In the genomic region with DNA sequence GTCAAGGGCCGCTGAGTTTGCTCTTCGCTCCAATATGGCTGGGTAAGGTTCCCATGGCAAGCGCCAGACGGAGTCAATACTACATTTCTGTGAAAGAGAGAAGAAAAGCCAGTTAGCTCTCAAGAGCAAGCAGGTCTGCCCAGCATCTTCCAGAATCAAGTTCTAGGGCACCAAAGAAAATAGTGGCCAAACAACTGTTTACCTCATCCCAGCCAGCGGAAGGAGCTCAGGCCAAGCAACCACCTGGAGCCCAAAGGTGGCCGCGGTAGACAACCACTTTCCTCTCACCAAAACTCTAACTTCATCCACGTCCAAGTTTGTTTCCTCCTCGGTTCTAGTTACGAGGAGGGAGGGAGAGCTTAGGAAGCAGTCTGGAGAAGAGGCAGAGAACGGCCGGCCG, we compare ENCODE assay signal across 8 mouse cellular contexts. TPM values are rescaled to one million over a fixed set of nuclear protein-coding genes. Genes with fewer than 3 reads are reported as not detected.
DNase-seq lines count a peak whose midpoint lies in the region; ATAC-seq and TF ChIP-seq lines count a peak whose summit lies in the region.

No protein-coding gene starts in this region.

- intact Hi-C loops in heart, postnatal 10 days (cut with DNase I) = no loop called here

- peak overlapping the region; percentile 59 for H3K4me3 ChIP-seq in heart, postnatal 0 days (ENCODE audit: low read depth, low read length)
- H3K4me3 ChIP-seq in embryonic facial prominence, embryonic 12.5 days = peak overlapping the region; percentile 49
- peak overlapping the region; percentile 73 for H3K4me3 ChIP-seq in hindbrain, embryonic 14.5 days (replicated peaks; ENCODE audit: low read length)
- H3K4me3 ChIP-seq in midbrain, embryonic 12.5 days = peak overlapping the region; percentile 61

- peaks cover 47% of the 10 kb centered on the region for H3K27me3 ChIP-seq in heart, postnatal 0 days (ENCODE audit: control insufficient read depth, insufficient read depth, low read length)
- peaks cover 70% of the 10 kb centered on the region for H3K27me3 ChIP-seq in embryonic facial prominence, embryonic 12.5 days
- H3K27me3 ChIP-seq in hindbrain, embryonic 14.5 days (ENCODE audit: control insufficient read depth, insufficient read depth, low read length) = peaks cover 21% of the 10 kb centered on the region
- peaks cover 64% of the 10 kb centered on the region for H3K27me3 ChIP-seq in midbrain, embryonic 12.5 days

- no peak for DNase-seq in heart, postnatal 0 days (ENCODE audit: low spot score)
- no peak for DNase-seq in heart, postnatal 10 days
- DNase-seq in hindbrain, embryonic 14.5 days (ENCODE audit: low spot score) = no peak
- DNase-seq in frontal cortex, postnatal 14 days (ENCODE audit: low spot score in 2 of 2) = no peak
- no peak for DNase-seq in Muller cell, postnatal 12 days (ENCODE audit: inconsistent ontology term)

- TF ChIP-seq CTCF in heart, postnatal 0 days (IDR thresholded peaks at IDR 0.05; ENCODE audit: low read depth) = no peak

- no peaks in the 10 kb centered on the region for H3K9me3 ChIP-seq in heart, postnatal 0 days (replicated peaks; ENCODE audit: control insufficient read depth, low read length)
- H3K9me3 ChIP-seq in embryonic facial prominence, embryonic 12.5 days = no peaks in the 10 kb centered on the region
- no peaks in the 10 kb centered on the region for H3K9me3 ChIP-seq in hindbrain, embryonic 14.5 days (ENCODE audit: control insufficient read depth, low read length)
- no peaks in the 10 kb centered on the region for H3K9me3 ChIP-seq in midbrain, embryonic 12.5 days

- H3K36me3 ChIP-seq in heart, postnatal 0 days (replicated peaks; ENCODE audit: control insufficient read depth, insufficient read depth, low read length) = no peaks in the 10 kb centered on the region
- H3K36me3 ChIP-seq in embryonic facial prominence, embryonic 12.5 days = no peaks in the 10 kb centered on the region
- H3K36me3 ChIP-seq in hindbrain, embryonic 14.5 days (replicated peaks; ENCODE audit: control insufficient read depth, insufficient read depth) = no peaks in the 10 kb centered on the region
- no peaks in the 10 kb centered on the region for H3K36me3 ChIP-seq in midbrain, embryonic 12.5 days

- no peak overlapping the region for H3K9ac ChIP-seq in heart, postnatal 0 days (replicated peaks; ENCODE audit: low read depth, low read length)
- H3K9ac ChIP-seq in embryonic facial prominence, embryonic 12.5 days = no peak overlapping the region
- H3K9ac ChIP-seq in hindbrain, embryonic 14.5 days = peak overlapping the region; percentile 85
- H3K9ac ChIP-seq in midbrain, embryonic 12.5 days (replicated peaks) = peak overlapping the region; percentile 60

- peaks cover 19% of the 10 kb centered on the region; the same call in 1 of the 2 replicates for H3K4me1 ChIP-seq in heart, postnatal 0 days (ENCODE audit: control insufficient read depth, insufficient read depth)
- H3K4me1 ChIP-seq in embryonic facial prominence, embryonic 12.5 days = peaks cover 27% of the 10 kb centered on the region
- H3K4me1 ChIP-seq in hindbrain, embryonic 14.5 days (replicated peaks; ENCODE audit: control insufficient read depth, insufficient read depth, low read length) = peaks cover 22% of the 10 kb centered on the region; the same call in 1 of the 2 replicates
- H3K4me1 ChIP-seq in midbrain, embryonic 12.5 days = peaks cover 32% of the 10 kb centered on the region

- WGBS in heart, postnatal 0 days = 20% methylated on average over 13 of the region's 13 CpGs
- 14% methylated on average over 13 of the region's 13 CpGs for WGBS in embryonic facial prominence, embryonic 12.5 days
- WGBS in hindbrain, embryonic 14.5 days = 16% methylated on average over 13 of the region's 13 CpGs
- 14% methylated on average over 13 of the region's 13 CpGs for WGBS in midbrain, embryonic 12.5 days

- no peak for ATAC-seq in heart, postnatal 0 days (ENCODE audit: insufficient read depth, low read depth)
- no peak for ATAC-seq in embryonic facial prominence, embryonic 12.5 days (ENCODE audit: insufficient number of reproducible peaks, insufficient read depth, low FRiP score, low TSS enrichment)
- ATAC-seq in hindbrain, embryonic 14.5 days (ENCODE audit: low FRiP score) = no peak
- ATAC-seq in midbrain, embryonic 12.5 days (ENCODE audit: low FRiP score, low read depth) = no peak
- ATAC-seq in CD4-positive, CD25-positive, alpha-beta regulatory T cell, adult 4 months = no peak

- TF ChIP-seq EP300 in heart, postnatal 0 days (IDR thresholded peaks at IDR 0.05; ENCODE audit: low read depth) = no peak

- peak overlapping the region; percentile 86 for H3K4me2 ChIP-seq in heart, postnatal 0 days (ENCODE audit: low read depth, low read length)
- peak overlapping the region; percentile 96 for H3K4me2 ChIP-seq in embryonic facial prominence, embryonic 12.5 days (replicated peaks)
- H3K4me2 ChIP-seq in hindbrain, embryonic 14.5 days (replicated peaks) = peak overlapping the region; percentile 83
- H3K4me2 ChIP-seq in midbrain, embryonic 12.5 days (replicated peaks) = peak overlapping the region; percentile 81

- no peak overlapping the region for H3K27ac ChIP-seq in heart, postnatal 0 days (ENCODE audit: low read depth)
- H3K27ac ChIP-seq in embryonic facial prominence, embryonic 12.5 days = no peak overlapping the region
- H3K27ac ChIP-seq in hindbrain, embryonic 14.5 days = peak overlapping the region; percentile 86
- 0 out of 2 replicates have a peak overlapping the region, but pooled peaks have one; percentile 69 for H3K27ac ChIP-seq in midbrain, embryonic 12.5 days (replicated peaks)

RNA-seq across cellular contexts. Expression of a gene that starts 0.5 kb away (rescaled TPM):
- 0.77 TPM in 1 of 2 replicates, not detected in the other for total RNA-seq in heart, postnatal 0 days (2014; rRNA removed; ENCODE audit: low replicate concordance)
- polyA plus RNA-seq in heart, postnatal 0 days (2015; fragmentation: Nextera tagmentation; extraction: Ambion mirVana) = 0.62 and 0.75 TPM in 2 replicates
- 1 to 10 TPM; 2.8 to 3.0 TPM for total RNA-seq in heart, postnatal 10 days (2021)
- polyA plus RNA-seq in embryonic facial prominence, embryonic 12.5 days (2016; fragmentation: Nextera tagmentation; extraction: Ambion mirVana) = 1.4 TPM in 2 replicates
- polyA plus RNA-seq in hindbrain, embryonic 14.5 days (2014; fragmentation: Nextera tagmentation; extraction: Ambion mirVana) = 6.1 and 8.0 TPM in 2 replicates
- 4.4 and 4.7 TPM in 2 replicates for polyA plus RNA-seq in midbrain, embryonic 12.5 days (2016; fragmentation: Nextera tagmentation; extraction: Ambion mirVana)
- polyA plus RNA-seq in CD4-positive, CD25-positive, alpha-beta regulatory T cell, adult 4 months (2017; shearing (Covaris generic)) = under 1 TPM in 1 of 2 experiments, not detected in 1; 0.58 TPM

RNA-seq across cellular contexts. Expression of a gene that starts 47.7 kb away (rescaled TPM):
- 0.19 and 0.23 TPM in 2 replicates for total RNA-seq in heart, postnatal 0 days (2014; rRNA removed; ENCODE audit: low replicate concordance)
- polyA plus RNA-seq in heart, postnatal 0 days (2015; fragmentation: Nextera tagmentation; extraction: Ambion mirVana) = 0.89 and 1.0 TPM in 2 replicates
- 1 to 10 TPM in 1 of 2 experiments, under 1 TPM in 1; 0.72 to 1.3 TPM for total RNA-seq in heart, postnatal 10 days (2021)
- polyA plus RNA-seq in embryonic facial prominence, embryonic 12.5 days (2016; fragmentation: Nextera tagmentation; extraction: Ambion mirVana) = 2.7 and 3.1 TPM in 2 replicates
- 0.56 and 0.83 TPM in 2 replicates for polyA plus RNA-seq in hindbrain, embryonic 14.5 days (2014; fragmentation: Nextera tagmentation; extraction: Ambion mirVana)
- 1.4 and 1.7 TPM in 2 replicates for polyA plus RNA-seq in midbrain, embryonic 12.5 days (2016; fragmentation: Nextera tagmentation; extraction: Ambion mirVana)
- polyA plus RNA-seq in CD4-positive, CD25-positive, alpha-beta regulatory T cell, adult 4 months (2017; shearing (Covaris generic)) = not detected

RNA-seq across cellular contexts. Expression of a gene that starts 58.1 kb away (rescaled TPM):
- total RNA-seq in heart, postnatal 0 days (2014; rRNA removed; ENCODE audit: low replicate concordance) = 1.6 and 2.0 TPM in 2 replicates
- polyA plus RNA-seq in heart, postnatal 0 days (2015; fragmentation: Nextera tagmentation; extraction: Ambion mirVana) = 2.7 and 4.2 TPM in 2 replicates
- total RNA-seq in heart, postnatal 10 days (2021) = 1 to 10 TPM; 2.3 to 3.4 TPM
- polyA plus RNA-seq in embryonic facial prominence, embryonic 12.5 days (2016; fragmentation: Nextera tagmentation; extraction: Ambion mirVana) = 13.6 and 14.0 TPM in 2 replicates
- polyA plus RNA-seq in hindbrain, embryonic 14.5 days (2014; fragmentation: Nextera tagmentation; extraction: Ambion mirVana) = 9.9 TPM in 2 replicates
- polyA plus RNA-seq in midbrain, embryonic 12.5 days (2016; fragmentation: Nextera tagmentation; extraction: Ambion mirVana) = 10.1 and 10.2 TPM in 2 replicates
- 1 to 10 TPM; 2.9 to 5.6 TPM for polyA plus RNA-seq in CD4-positive, CD25-positive, alpha-beta regulatory T cell, adult 4 months (2017; shearing (Covaris generic))

Comparison
In these comparisons a context has a peak if more than half of its experiments do, and no peak if none do; other contexts are left out.
1. H3K27ac ChIP-seq: peak in hindbrain, embryonic 14.5 days (single experiment) and midbrain, embryonic 12.5 days (single experiment); none in heart, postnatal 0 days (single experiment) and embryonic facial prominence, embryonic 12.5 days (single experiment).
2. H3K9ac ChIP-seq: peak in hindbrain, embryonic 14.5 days (single experiment) and midbrain, embryonic 12.5 days (single experiment); none in heart, postnatal 0 days (single experiment) and embryonic facial prominence, embryonic 12.5 days (single experiment).
3. Peak in every context shown above with its lines, with median percentiles within 50 percentile points of each other: H3K4me2 ChIP-seq and H3K4me3 ChIP-seq.